25 mouse cellular contexts compared by ENCODE assay signal in genomic region chr16:22126936-22127335, GRCm38 (mm10). TPM values are rescaled to one million over a fixed set of nuclear protein-coding genes. Genes with fewer than 3 reads are reported as not detected.
DNase-seq lines count a peak whose midpoint lies in the region; ATAC-seq and TF ChIP-seq lines count a peak whose summit lies in the region.
"Had no signal": no experiment of that assay in that cellular context is flagged by ENCODE, and none has a peak within 500 bp of the region (broad histone marks: within the 10 kb centered on the region; RNA-seq: fewer than 3 reads in every experiment).

No protein-coding gene starts in this region.

- H3K79me2 ChIP-seq in CH12.LX (replicated peaks; ENCODE audit: control insufficient read depth, extremely low read depth, insufficient read depth, poor library complexity, severe bottlenecking), result no peaks in the 10 kb centered on the region

- in situ Hi-C loops in CH12.LX (cut with MboI; ENCODE audit: low pct_ligation_motif_present, low pct_unique_long_range_greater_than_20kb, low sequenced_read_pairs), result loop anchor here (10.0 kb wide), 1 partner anchor 292 kb away; no protein-coding TSS in a partner anchor

- H3K27me3 ChIP-seq in hindbrain, postnatal 0 days (ENCODE audit: insufficient read depth, low read length), result no peaks in the 10 kb centered on the region
- H3K27me3 ChIP-seq in hindbrain, embryonic 13.5 days, result no peaks in the 10 kb centered on the region
- H3K27me3 ChIP-seq in CH12.LX (replicated peaks), result no peaks in the 10 kb centered on the region
- no peaks in the 10 kb centered on the region for H3K27me3 ChIP-seq in stomach, postnatal 0 days (ENCODE audit: control insufficient read depth, insufficient read depth, low read length)
- H3K27me3 ChIP-seq: heart, embryonic 12.5 days; heart, embryonic 15.5 days; Patski had no signal

- H3K9ac ChIP-seq in hindbrain, postnatal 0 days (replicated peaks; ENCODE audit: low read length), result no peak overlapping the region
- no peak overlapping the region for H3K9ac ChIP-seq in hindbrain, embryonic 13.5 days
- H3K9ac ChIP-seq in CH12.LX (ENCODE audit: insufficient read depth, low read depth), result no peak overlapping the region
- no peak overlapping the region for H3K9ac ChIP-seq in stomach, postnatal 0 days (ENCODE audit: low read length)
- H3K9ac ChIP-seq: heart, embryonic 12.5 days; heart, embryonic 15.5 days; hindbrain, embryonic 14.5 days had no signal

- no peak overlapping the region for H3K4me3 ChIP-seq in hindbrain, postnatal 0 days (ENCODE audit: low read length)
- no peak overlapping the region for H3K4me3 ChIP-seq in hindbrain, embryonic 13.5 days
- no peak overlapping the region for H3K4me3 ChIP-seq in CH12.LX (replicated peaks in 1 of 3; ENCODE audit: low read depth in 2 of 3, low read length in 2 of 3, poor library complexity in 1 of 3)
- no peak overlapping the region for H3K4me3 ChIP-seq in stomach, postnatal 0 days (ENCODE audit: low read depth, low read length)
- H3K4me3 ChIP-seq: heart, embryonic 12.5 days; heart, embryonic 15.5 days; hindbrain, embryonic 10.5 days had no signal

- peak; percentile 64 for TF ChIP-seq EP300 in CH12.LX (IDR thresholded peaks at IDR 0.05; ENCODE audit: low read length)
- no peak for TF ChIP-seq EP300 in stomach, postnatal 0 days (optimal IDR thresholded peaks at IDR 0.05)

- H3K36me3 ChIP-seq in hindbrain, postnatal 0 days (ENCODE audit: insufficient read depth, low read length), result no peaks in the 10 kb centered on the region
- H3K36me3 ChIP-seq in hindbrain, embryonic 13.5 days, result peaks cover 4% of the 10 kb centered on the region; the same call in 1 of the 2 replicates
- H3K36me3 ChIP-seq in CH12.LX (replicated peaks in 1 of 2; ENCODE audit: control insufficient read depth in 1 of 2, insufficient read depth in 1 of 2, low read length in 1 of 2), result no peaks in the 10 kb centered on the region
- H3K36me3 ChIP-seq in stomach, postnatal 0 days (ENCODE audit: control insufficient read depth, insufficient read depth, low read length), result no peaks in the 10 kb centered on the region
- H3K36me3 ChIP-seq: G1E; heart, embryonic 15.5 days had no signal

- no peaks in the 10 kb centered on the region for H3K9me3 ChIP-seq in hindbrain, postnatal 0 days (ENCODE audit: low read length)
- H3K9me3 ChIP-seq in hindbrain, embryonic 13.5 days, result no peaks in the 10 kb centered on the region
- H3K9me3 ChIP-seq in CH12.LX (replicated peaks; ENCODE audit: low read length), result peaks cover 6% of the 10 kb centered on the region
- H3K9me3 ChIP-seq in stomach, postnatal 0 days (ENCODE audit: control insufficient read depth, low read length), result no peaks in the 10 kb centered on the region
- H3K9me3 ChIP-seq: G1E; heart, embryonic 15.5 days had no signal

- dilution Hi-C loops in CH12.LX (cut with MboI; ENCODE audit: extremely low pct_ligation_motif_present, extremely low pct_unique_long_range_greater_than_20kb, low sequenced_read_pairs), result no loop called here

- TF ChIP-seq RAD21 in CH12.LX (IDR thresholded peaks at IDR 0.05; ENCODE audit: low read depth, low read length), result no peak

- 69% methylated on average over 4 of the region's 4 CpGs for WGBS in hindbrain, postnatal 0 days
- 60% methylated on average over 4 of the region's 4 CpGs for WGBS in hindbrain, embryonic 13.5 days
- 87% methylated on average over 4 of the region's 4 CpGs for WGBS in stomach, postnatal 0 days

- no peak overlapping the region for H3K4me2 ChIP-seq in hindbrain, postnatal 0 days (ENCODE audit: low read depth, low read length)
- H3K4me2 ChIP-seq in hindbrain, embryonic 13.5 days, result no peak overlapping the region
- no peak overlapping the region for H3K4me2 ChIP-seq in CH12.LX (ENCODE audit: insufficient read depth, low read depth, poor library complexity, severe bottlenecking)
- no peak overlapping the region for H3K4me2 ChIP-seq in stomach, postnatal 0 days (replicated peaks; ENCODE audit: low read depth)
- H3K4me2 ChIP-seq: heart, embryonic 12.5 days; heart, embryonic 15.5 days; hindbrain, embryonic 14.5 days had no signal

- H3K27ac ChIP-seq in hindbrain, postnatal 0 days, result no peak overlapping the region
- no peak overlapping the region for H3K27ac ChIP-seq in hindbrain, embryonic 13.5 days
- peak overlapping the region; percentile 17; the same call in 1 of the 2 replicates for H3K27ac ChIP-seq in CH12.LX (ENCODE audit: insufficient read depth, low read depth)
- no peak overlapping the region for H3K27ac ChIP-seq in stomach, postnatal 0 days (replicated peaks)
- H3K27ac ChIP-seq: heart, embryonic 15.5 days; hindbrain, embryonic 10.5 days; hindbrain, embryonic 14.5 days had no signal

- TF ChIP-seq CTCF in hindbrain, postnatal 0 days (IDR thresholded peaks at IDR 0.05; ENCODE audit: low read depth), result 0 out of 2 replicates have a peak, but pooled peaks have one; percentile 9
- TF ChIP-seq CTCF in CH12.LX (conservative IDR thresholded peaks at IDR 0.05 in 1 of 2, IDR thresholded peaks at IDR 0.05 in 1 of 2; ENCODE audit: low read depth in 2 of 2, low read length in 2 of 2), result 0 out of 4 replicates have a peak, but pooled peaks of 1 of the 2 experiments have one; percentile 9
- 0 out of 2 replicates have a peak, but pooled peaks have one; percentile 3 for TF ChIP-seq CTCF in stomach, postnatal 0 days (IDR thresholded peaks at IDR 0.05; ENCODE audit: low read depth)

- no peak for DNase-seq in hindbrain, postnatal 0 days (ENCODE audit: low spot score)
- DNase-seq in CH12.LX (ENCODE audit: extremely low read depth) (peak; percentile 52), ES-CJ7 (ENCODE audit: low read depth, low spot score) (peak; percentile 37)
- DNase-seq in stomach, postnatal 0 days (ENCODE audit: low spot score), result no peak
- no peak for DNase-seq in kidney, adult 11 months
- DNase-seq in urinary bladder, adult 18-20 months (ENCODE audit: low spot score in 2 of 2), result no peak
- DNase-seq: adrenal gland, adult 2 months; adrenal gland, postnatal 14 days; B cell, adult 2 months; cerebellum, adult 11-12 months; cerebellum, adult 8-10 months; cerebellum, postnatal 10 days; cerebellum, postnatal 36 days; gastrocnemius, postnatal 25 days; heart, adult 18-20 months; heart, postnatal 10 days; heart, postnatal 36 days had no signal

- no peaks in the 10 kb centered on the region for H3K4me1 ChIP-seq in hindbrain, postnatal 0 days (ENCODE audit: insufficient read depth, low read length)
- H3K4me1 ChIP-seq in hindbrain, embryonic 13.5 days (replicated peaks), result peaks cover 7% of the 10 kb centered on the region
- H3K4me1 ChIP-seq in CH12.LX (ENCODE audit: control insufficient read depth in 1 of 2, insufficient read depth in 2 of 2), result peaks cover 20 to 65% of the 10 kb centered on the region in 2 experiments; a peak in 3 of 4 replicates
- no peaks in the 10 kb centered on the region for H3K4me1 ChIP-seq in stomach, postnatal 0 days (replicated peaks; ENCODE audit: control insufficient read depth, insufficient read depth)
- H3K4me1 ChIP-seq: hindbrain, embryonic 10.5 days had no signal

- no peak for TF ChIP-seq POLR2A in CH12.LX (IDR thresholded peaks at IDR 0.05; ENCODE audit: low read depth, low read length)

- ATAC-seq in hindbrain, postnatal 0 days, result no peak
- ATAC-seq in hindbrain, embryonic 13.5 days (ENCODE audit: low FRiP score), result no peak
- ATAC-seq in stomach, postnatal 0 days (ENCODE audit: low FRiP score, low TSS enrichment), result no peak
- ATAC-seq: forebrain, embryonic 14.5 days; Patski had no signal

TF ChIP-seq in CH12.LX, 34 proteins besides CTCF, POLR2A, EP300 and RAD21 (continues in another document):
- peak; percentile 12; the same call in 1 of the 2 replicates for TF ChIP-seq MAFK (IDR thresholded peaks at IDR 0.05; ENCODE audit: insufficient replicate concordance, low read length)
- no peak for TF ChIP-seq NRF1 (IDR thresholded peaks at IDR 0.05; ENCODE audit: low read depth, low read length)
- TF ChIP-seq ELF1 (IDR thresholded peaks at IDR 0.05; ENCODE audit: low read depth, low read length), result no peak
- no peak for TF ChIP-seq ZMIZ1 (IDR thresholded peaks at IDR 0.05; ENCODE audit: low read depth, low read length)
- no peak for TF ChIP-seq NELFE (IDR thresholded peaks at IDR 0.05; ENCODE audit: low read depth, low read length)
- no peak for TF ChIP-seq USF2 (conservative IDR thresholded peaks at IDR 0.05; ENCODE audit: low read depth, low read length)
- TF ChIP-seq KAT2A (IDR thresholded peaks at IDR 0.05; ENCODE audit: insufficient replicate concordance, low read length), result 0 out of 2 replicates have a peak, but pooled peaks have one; percentile 39
- no peak for TF ChIP-seq SMC3 (IDR thresholded peaks at IDR 0.05; ENCODE audit: low read depth, low read length)
- TF ChIP-seq SIN3A (IDR thresholded peaks at IDR 0.05; ENCODE audit: low read length), result no peak
- peak; percentile 35; the same call in 1 of the 2 replicates for TF ChIP-seq TCF12 (IDR thresholded peaks at IDR 0.05; ENCODE audit: low read depth, low read length)
- no peak for TF ChIP-seq MAZ (IDR thresholded peaks at IDR 0.05; ENCODE audit: low read depth, low read length)
- no peak for TF ChIP-seq TBP (conservative IDR thresholded peaks at IDR 0.05; ENCODE audit: low read depth, low read length)
- no peak for TF ChIP-seq POLR2AphosphoS2 (IDR thresholded peaks at IDR 0.05; ENCODE audit: low read depth, low read length)
- TF ChIP-seq E2F4 (IDR thresholded peaks at IDR 0.05; ENCODE audit: insufficient replicate concordance, low read depth, low read length), result no peak
- TF ChIP-seq ZC3H11A (IDR thresholded peaks at IDR 0.05; ENCODE audit: low read depth, low read length), result no peak
- no peak for TF ChIP-seq ZKSCAN1 (IDR thresholded peaks at IDR 0.05; ENCODE audit: borderline replicate concordance, low read depth, low read length)
- TF ChIP-seq USF1 (IDR thresholded peaks at IDR 0.05; ENCODE audit: low read depth, low read length), result no peak
- no peak for TF ChIP-seq CHD2 (IDR thresholded peaks at IDR 0.05; ENCODE audit: low read length)
- TF ChIP-seq UBTF (IDR thresholded peaks at IDR 0.05; ENCODE audit: low read depth, low read length), result no peak
- peak; percentile 27; the same call in 1 of the 2 replicates for TF ChIP-seq ZNF384 (IDR thresholded peaks at IDR 0.05; ENCODE audit: low read depth, low read length)
- no peak for TF ChIP-seq MYC (IDR thresholded peaks at IDR 0.05; ENCODE audit: low read depth, low read length)
- TF ChIP-seq ETS1 (conservative IDR thresholded peaks at IDR 0.05; ENCODE audit: low read depth, low read length), result peak; percentile 53; the same call in 1 of the 2 replicates

RNA-seq across cellular contexts. Expression of gene Igf2bp2, which starts 36.2 kb away (rescaled TPM):
- 15.8 and 19.1 TPM in 2 replicates for total RNA-seq in hindbrain, postnatal 0 days (2014; rRNA removed)
- 7.7 and 8.2 TPM in 2 replicates for polyA plus RNA-seq in hindbrain, postnatal 0 days (2015; fragmentation: Nextera tagmentation; extraction: Ambion mirVana)
- polyA plus RNA-seq in hindbrain, embryonic 13.5 days (2015; fragmentation: Nextera tagmentation; extraction: Ambion mirVana), result 33.1 and 33.5 TPM in 2 replicates
- total RNA-seq in CH12.LX (2012; rRNA removed), result 0.25 and 0.51 TPM in 2 replicates
- total RNA-seq in CH12.LX (2014; rRNA removed), result 0.22 and 0.43 TPM in 2 replicates
- 1.3 and 1.5 TPM in 2 replicates for polyA plus RNA-seq in CH12.LX (2012; ENCODE audit: insufficient read length, low read depth)
- 32.4 and 34.6 TPM in 2 replicates for polyA plus RNA-seq in stomach, postnatal 0 days (2015; fragmentation: Nextera tagmentation; extraction: Ambion mirVana)

Comparison
In these comparisons a context has a peak if more than half of its experiments do, and no peak if none do; other contexts are left out.
1. DNase-seq: peak in CH12.LX (single experiment) and ES-CJ7 (single experiment); none in hindbrain, postnatal 0 days (single experiment), stomach, postnatal 0 days (single experiment), kidney, adult 11 months (single experiment) and urinary bladder, adult 18-20 months (0 of 2).